In the genomic region with DNA sequence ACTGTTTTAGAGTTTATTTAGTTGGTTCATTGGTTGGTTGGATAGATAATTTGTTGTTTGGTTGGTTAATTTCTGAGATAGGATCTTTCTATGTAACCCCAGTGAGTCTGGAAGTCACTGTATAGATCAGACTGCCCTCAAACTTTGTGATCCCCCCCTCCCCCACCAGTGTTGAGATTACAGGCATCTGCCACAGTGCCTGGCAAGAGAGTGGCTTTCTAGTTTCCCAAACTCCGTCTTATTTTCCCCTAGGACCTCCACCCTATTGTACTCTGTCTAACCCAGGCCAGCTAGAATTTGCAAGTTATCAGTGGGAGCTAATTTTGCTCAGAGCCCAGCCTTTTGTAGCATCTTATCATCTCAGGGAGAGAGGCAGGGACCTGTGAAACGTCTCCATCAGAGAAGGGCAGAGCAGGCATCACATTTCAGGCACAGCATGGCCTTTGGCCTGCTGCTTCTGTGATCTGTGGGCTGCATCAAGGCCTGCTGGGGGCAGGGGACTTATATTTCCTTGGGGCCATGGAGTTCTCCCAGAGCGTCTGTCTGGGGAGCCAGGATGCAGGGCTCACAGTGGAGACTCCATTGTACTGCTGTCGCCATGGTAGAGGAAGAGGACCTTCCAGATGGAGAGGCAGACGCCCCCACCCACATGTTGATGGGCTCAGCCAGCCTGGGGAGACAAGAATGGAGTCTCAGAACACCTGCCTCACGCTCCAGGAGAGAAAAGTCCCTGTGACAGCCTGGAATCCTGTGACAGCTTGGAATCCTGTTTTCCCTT, we compare ENCODE assay signal across 11 mouse cellular contexts. TPM values are rescaled to one million over a fixed set of nuclear protein-coding genes. Genes with fewer than 3 reads are reported as not detected.
DNase-seq lines count a peak whose midpoint lies in the region; ATAC-seq lines count a peak whose summit lies in the region.
"Had no signal": no experiment of that assay in that cellular context is flagged by ENCODE, and none has a peak within 500 bp of the region (broad histone marks: within the 10 kb centered on the region; RNA-seq: fewer than 3 reads in every experiment).

No protein-coding gene starts in this region.

- 5% methylated on average over 6 of the region's 6 CpGs for WGBS in heart, embryonic 12.5 days
- 8% methylated on average over 5 of the region's 6 CpGs for WGBS in hindbrain, embryonic 12.5 days
- 45% methylated on average over 6 of the region's 6 CpGs for WGBS in liver, embryonic 12.5 days (ENCODE audit: insufficient replicate concordance)

- no peak for ATAC-seq in heart, embryonic 12.5 days (ENCODE audit: insufficient number of reproducible peaks, low FRiP score)
- peak; percentile 80 for ATAC-seq in hindbrain, embryonic 12.5 days (ENCODE audit: low FRiP score)
- ATAC-seq in megakaryocyte-erythroid progenitor cell, adult 5-6 weeks (replicated peaks; ENCODE audit: low FRiP score, low TSS enrichment, poor library complexity, severe bottlenecking): no peak
- no peak for ATAC-seq in liver, embryonic 12.5 days
- ATAC-seq: lung, postnatal 0 days had no signal

- H3K36me3 ChIP-seq in heart, embryonic 12.5 days: peaks cover 36% of the 10 kb centered on the region
- peaks cover 26% of the 10 kb centered on the region for H3K36me3 ChIP-seq in hindbrain, embryonic 12.5 days
- peaks cover 16% of the 10 kb centered on the region for H3K36me3 ChIP-seq in liver, embryonic 12.5 days

- H3K4me3 ChIP-seq in heart, embryonic 12.5 days: no peak overlapping the region
- H3K4me3 ChIP-seq in hindbrain, embryonic 12.5 days: no peak overlapping the region
- no peak overlapping the region for H3K4me3 ChIP-seq in liver, embryonic 12.5 days
- H3K4me3 ChIP-seq: embryonic facial prominence, embryonic 13.5 days had no signal

- peak overlapping the region; percentile 8; the same call in 1 of the 2 replicates for H3K9ac ChIP-seq in heart, embryonic 12.5 days
- no peak overlapping the region for H3K9ac ChIP-seq in hindbrain, embryonic 12.5 days
- H3K9ac ChIP-seq in liver, embryonic 12.5 days: no peak overlapping the region
- H3K9ac ChIP-seq: embryonic facial prominence, embryonic 13.5 days had no signal

- peak overlapping the region; percentile 6; the same call in 1 of the 2 replicates for H3K4me2 ChIP-seq in heart, embryonic 12.5 days
- no peak overlapping the region for H3K4me2 ChIP-seq in hindbrain, embryonic 12.5 days (replicated peaks)
- H3K4me2 ChIP-seq in liver, embryonic 12.5 days: no peak overlapping the region
- H3K4me2 ChIP-seq: embryonic facial prominence, embryonic 13.5 days had no signal

- H3K4me1 ChIP-seq in heart, embryonic 12.5 days (replicated peaks): peaks cover 53% of the 10 kb centered on the region
- peaks cover 17% of the 10 kb centered on the region for H3K4me1 ChIP-seq in hindbrain, embryonic 12.5 days
- H3K4me1 ChIP-seq in liver, embryonic 12.5 days: peaks cover 11% of the 10 kb centered on the region; the same call in 1 of the 2 replicates

- no peaks in the 10 kb centered on the region for H3K9me3 ChIP-seq in heart, embryonic 12.5 days (replicated peaks)
- H3K9me3 ChIP-seq in hindbrain, embryonic 12.5 days (replicated peaks): no peaks in the 10 kb centered on the region
- H3K9me3 ChIP-seq in liver, embryonic 12.5 days (replicated peaks): no peaks in the 10 kb centered on the region
- H3K9me3 ChIP-seq: embryonic facial prominence, embryonic 13.5 days had no signal

- no peaks in the 10 kb centered on the region for H3K27me3 ChIP-seq in heart, embryonic 12.5 days (replicated peaks)
- no peaks in the 10 kb centered on the region for H3K27me3 ChIP-seq in hindbrain, embryonic 12.5 days
- no peaks in the 10 kb centered on the region for H3K27me3 ChIP-seq in liver, embryonic 12.5 days (replicated peaks)
- H3K27me3 ChIP-seq: embryonic facial prominence, embryonic 13.5 days had no signal

- H3K27ac ChIP-seq in heart, embryonic 12.5 days (ENCODE audit: poor library complexity, severe bottlenecking): peak overlapping the region; percentile 73
- peak overlapping the region; percentile 66 for H3K27ac ChIP-seq in hindbrain, embryonic 12.5 days
- H3K27ac ChIP-seq in liver, embryonic 12.5 days: no peak overlapping the region
- H3K27ac ChIP-seq: embryonic facial prominence, embryonic 13.5 days had no signal

- intact Hi-C loops in heart, postnatal 14 days (cut with DNase I): no loop called here
- intact Hi-C loops in left cerebral cortex, postnatal 36 days (cut with DNase I): no loop called here

- DNase-seq in heart, postnatal 14 days: no peak
- DNase-seq in embryo, embryonic 10.5 days (ENCODE audit: low spot score): peak; percentile 68
- peak; percentile 50 to 65 for DNase-seq in left cerebral cortex, postnatal 36 days (ENCODE audit: low spot score in 2 of 2)
- no peak for DNase-seq in cerebellum, postnatal 25 days
- DNase-seq: kidney, adult 18-20 months had no signal

RNA-seq across cellular contexts. Expression of gene 4933415A04Rik, which starts 27.1 kb away (rescaled TPM):
- polyA plus RNA-seq in heart, embryonic 12.5 days (2016; fragmentation: Nextera tagmentation; extraction: Ambion mirVana): 4.6 and 5.6 TPM in 2 replicates
- total RNA-seq in heart, postnatal 14 days (2021): 1 to 10 TPM; 1.2 to 1.6 TPM
- polyA plus RNA-seq in hindbrain, embryonic 12.5 days (2016; fragmentation: Nextera tagmentation; extraction: Ambion mirVana): 6.5 and 8.1 TPM in 2 replicates
- under 1 TPM; 0.76 to 0.84 TPM for total RNA-seq in left cerebral cortex, postnatal 36 days (2021)
- not detected in 2 replicates for total RNA-seq in megakaryocyte-erythroid progenitor cell, adult 5-6 weeks (2014; fragmentation: Nextera tagmentation)
- total RNA-seq in megakaryocyte-erythroid progenitor cell, adult 5-6 weeks (2017): not detected in 2 replicates
- 1.0 and 1.4 TPM in 2 replicates for polyA plus RNA-seq in liver, embryonic 12.5 days (2016; fragmentation: Nextera tagmentation; extraction: Ambion mirVana)

RNA-seq across cellular contexts. Expression of gene Ccnjl, which starts 31.1 kb away (rescaled TPM):
- polyA plus RNA-seq in heart, embryonic 12.5 days (2016; fragmentation: Nextera tagmentation; extraction: Ambion mirVana): 18.9 and 22.9 TPM in 2 replicates
- total RNA-seq in heart, postnatal 14 days (2021): 1 to 10 TPM; 7.4 to 8.5 TPM
- 27.6 and 29.6 TPM in 2 replicates for polyA plus RNA-seq in hindbrain, embryonic 12.5 days (2016; fragmentation: Nextera tagmentation; extraction: Ambion mirVana)
- total RNA-seq in left cerebral cortex, postnatal 36 days (2021): 1 to 10 TPM; 3.3 to 4.4 TPM
- 1.7 TPM in 1 of 2 replicates, not detected in the other for total RNA-seq in megakaryocyte-erythroid progenitor cell, adult 5-6 weeks (2014; fragmentation: Nextera tagmentation)
- total RNA-seq in megakaryocyte-erythroid progenitor cell, adult 5-6 weeks (2017): 0.11 and 0.33 TPM in 2 replicates
- 5.4 and 5.6 TPM in 2 replicates for polyA plus RNA-seq in liver, embryonic 12.5 days (2016; fragmentation: Nextera tagmentation; extraction: Ambion mirVana)

RNA-seq across cellular contexts. Expression of gene Fabp6, which starts 41.6 kb away (rescaled TPM):
- not detected in 2 replicates for polyA plus RNA-seq in heart, embryonic 12.5 days (2016; fragmentation: Nextera tagmentation; extraction: Ambion mirVana)
- not detected for total RNA-seq in heart, postnatal 14 days (2021)
- polyA plus RNA-seq in hindbrain, embryonic 12.5 days (2016; fragmentation: Nextera tagmentation; extraction: Ambion mirVana): not detected in 2 replicates
- total RNA-seq in left cerebral cortex, postnatal 36 days (2021): not detected
- total RNA-seq in megakaryocyte-erythroid progenitor cell, adult 5-6 weeks (2014; fragmentation: Nextera tagmentation): not detected in 2 replicates
- total RNA-seq in megakaryocyte-erythroid progenitor cell, adult 5-6 weeks (2017): not detected in 2 replicates
- polyA plus RNA-seq in liver, embryonic 12.5 days (2016; fragmentation: Nextera tagmentation; extraction: Ambion mirVana): not detected in 2 replicates
- polyA plus RNA-seq: embryonic facial prominence, embryonic 13.5 days had no signal

Comparison
In these comparisons a context has a peak if more than half of its experiments do, and no peak if none do; other contexts are left out.
1. DNase-seq: peak in embryo, embryonic 10.5 days (single experiment) and left cerebral cortex, postnatal 36 days (2 of 2); none in heart, postnatal 14 days (0 of 2) and cerebellum, postnatal 25 days (0 of 2).